Mouse (Mus musculus) kidney, postnatal 10 days (tissue): ENCODE results near the gene Prkca.
A peak's percentile ranks its signal among the peaks of the same experiment; 100 is the strongest.

Source experiments
- DNase-seq: peaks from one replicate; pipeline ENCODE4 v3.0.0; 2021; ENCODE audit warnings: mixed read lengths

Prkca gene

GRCm38 (mm10) chr11:108293843-108294242 lies 49.9 kb downstream of the Prkca start:
- no peak for DNase-seq

DNA sequence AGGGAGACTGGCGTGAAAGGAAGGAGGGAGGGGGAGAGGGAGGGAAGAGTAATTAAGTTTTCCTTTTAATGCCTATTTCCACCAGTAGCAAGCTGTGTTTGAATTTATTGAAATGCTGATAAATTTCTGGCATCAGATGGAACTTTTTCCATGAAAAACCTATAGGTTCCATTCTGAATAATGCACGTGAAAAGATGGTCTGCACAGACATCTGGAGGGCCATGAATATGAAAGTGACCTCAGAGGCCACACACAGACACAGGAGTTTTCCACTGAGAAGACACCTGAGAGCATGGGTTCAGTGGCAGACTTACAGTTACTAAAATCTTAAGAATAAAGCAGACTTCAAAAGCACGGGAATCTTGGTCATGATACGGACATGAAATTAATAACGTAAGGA lies 54.5 kb downstream of the Prkca start:
- no peak for DNase-seq

- peak; percentile 76 for DNase-seq
Observed at GRCm38 (mm10) chr11:108287321-108287720, 56.4 kb downstream of the Prkca start.

DNA sequence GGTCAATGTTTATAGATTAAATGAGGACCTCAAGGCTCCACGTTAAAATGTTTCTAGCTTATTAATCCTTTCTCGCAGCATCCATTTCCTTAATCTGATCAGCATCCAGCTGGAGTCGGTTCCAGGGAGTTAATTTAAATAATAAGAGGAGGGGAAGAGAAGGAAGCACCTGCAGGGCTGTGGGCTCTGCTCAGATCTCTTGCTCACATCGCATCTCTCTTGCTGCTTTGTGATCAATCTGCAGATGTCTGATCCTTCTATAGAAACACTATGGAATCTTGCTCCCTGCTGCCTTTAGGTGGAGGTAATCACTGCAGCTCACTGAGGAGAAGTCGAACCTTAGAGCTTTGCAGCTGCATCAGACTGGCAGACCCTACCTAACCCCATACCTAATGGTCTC lies 58.7 kb downstream of the Prkca start:
- DNase-seq: no peak

- no peak for DNase-seq
Observed at GRCm38 (mm10) chr11:108282850-108283459, 60.8 kb downstream of the Prkca start.

- peak; percentile 34 for DNase-seq
Observed at GRCm38 (mm10) chr11:108279748-108280373, 63.9 kb downstream of the Prkca start.

- DNase-seq: no peak
Observed at GRCm38 (mm10) chr11:108277096-108277495, 66.6 kb downstream of the Prkca start.

DNA sequence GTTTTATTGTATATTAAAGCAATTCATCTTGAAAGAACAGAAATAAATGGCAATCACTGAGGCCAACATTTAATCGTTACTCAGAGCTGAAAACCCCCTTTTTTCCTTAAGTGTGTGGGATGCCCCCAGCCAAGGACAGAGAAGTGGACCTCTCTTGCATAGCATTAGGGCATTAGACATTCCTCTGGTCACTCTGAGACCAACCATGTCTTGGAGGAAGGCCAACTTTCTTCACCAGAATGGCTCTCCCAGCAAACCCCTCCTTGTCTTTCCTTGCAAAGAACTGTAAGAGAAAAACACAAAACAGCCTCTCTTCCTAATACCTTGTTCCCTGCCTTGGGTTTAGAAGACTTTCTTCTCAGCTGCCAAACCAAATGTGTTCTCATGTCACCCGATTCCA lies 67.6 kb downstream of the Prkca start:
- DNase-seq: no peak

GRCm38 (mm10) chr11:108274046-108274445 lies 69.7 kb downstream of the Prkca start:
- DNase-seq: no peak

- no peak for DNase-seq
Observed at GRCm38 (mm10) chr11:108273415-108273965, 70.2 kb downstream of the Prkca start.

DNA sequence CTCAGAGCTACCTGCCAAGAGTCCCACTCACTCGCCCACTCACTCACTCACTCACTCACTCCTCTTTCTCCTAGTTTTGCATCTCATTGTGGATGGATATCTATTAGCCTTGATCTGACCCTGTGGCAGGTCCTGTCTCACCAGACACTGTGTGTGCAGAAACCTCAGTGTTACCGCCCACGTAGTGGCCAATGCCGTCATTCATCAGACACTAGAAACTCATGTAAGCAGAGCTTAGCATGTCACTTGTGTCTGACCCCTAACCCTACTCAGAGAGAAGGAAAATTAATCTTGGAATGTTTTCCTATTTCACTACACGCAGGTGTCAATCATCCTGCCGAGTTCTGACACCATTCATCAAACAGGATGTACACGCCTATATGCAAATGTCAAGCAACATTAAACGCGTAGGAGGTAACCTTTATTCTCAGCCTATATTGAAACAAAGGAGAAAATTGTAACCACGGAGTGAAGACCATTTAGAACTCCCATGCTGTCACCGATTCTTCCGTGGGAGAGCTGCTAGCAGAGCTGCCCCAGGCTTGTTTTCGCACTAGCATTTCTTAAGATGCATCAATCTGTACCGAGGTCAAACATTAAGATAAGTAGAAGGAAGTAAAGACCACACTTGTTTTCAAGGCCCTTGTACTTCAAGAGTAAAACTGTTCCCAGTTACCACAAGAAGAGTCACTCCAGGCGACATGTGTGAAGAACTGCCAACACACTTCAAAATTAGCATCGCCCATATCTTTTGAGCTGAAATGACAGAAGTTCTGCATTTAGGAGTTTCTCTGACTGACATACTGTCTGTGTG lies 70.9 kb downstream of the Prkca start:
- no peak for DNase-seq

DNA sequence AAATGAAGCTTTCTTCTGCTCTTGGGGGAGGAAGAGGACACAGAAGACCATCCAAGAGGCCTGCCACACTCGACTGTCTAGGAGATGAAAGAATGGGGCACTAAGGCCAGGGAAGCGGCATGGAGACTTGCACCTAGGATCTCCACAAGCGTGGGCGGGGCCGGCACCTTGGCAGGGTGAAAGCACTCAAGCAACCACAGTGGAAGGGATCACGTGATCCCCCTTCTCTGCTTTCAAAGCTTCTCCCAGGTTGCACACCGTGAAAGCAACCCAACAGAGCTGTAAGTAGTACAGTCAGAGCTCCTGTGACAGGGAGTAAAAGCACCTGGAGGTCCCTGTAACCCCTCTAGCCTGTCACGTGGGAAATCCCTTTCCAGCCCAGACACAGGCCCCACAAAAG lies 72.4 kb downstream of the Prkca start:
- DNase-seq: peak; percentile 54

DNA sequence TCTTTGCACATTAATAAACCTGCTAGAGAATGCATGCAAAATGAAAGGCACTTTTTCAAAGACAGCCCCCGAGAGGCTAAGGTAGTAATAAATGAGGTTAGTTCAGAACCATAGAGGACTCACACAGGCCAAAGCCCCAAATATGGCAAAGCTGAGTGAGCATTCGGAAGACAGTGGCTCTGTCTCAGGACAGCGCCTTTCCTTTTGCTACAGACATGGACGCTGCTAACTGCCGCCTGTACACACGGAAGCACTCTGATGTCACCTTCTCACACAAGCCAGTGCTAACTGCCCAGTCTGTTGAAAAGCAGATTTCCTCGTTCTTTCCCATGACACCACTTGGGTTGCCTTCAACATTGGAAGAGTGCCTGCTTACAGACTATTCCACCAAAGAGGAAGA lies 74.2 kb downstream of the Prkca start:
- DNase-seq: no peak

- no peak for DNase-seq
Observed at GRCm38 (mm10) chr11:108268421-108269322, 75.1 kb downstream of the Prkca start.

- DNase-seq: no peak
Observed at GRCm38 (mm10) chr11:108267825-108268224, 75.9 kb downstream of the Prkca start.

GRCm38 (mm10) chr11:108267066-108267465 lies 76.7 kb downstream of the Prkca start:
- no peak for DNase-seq

- DNase-seq: no peak
Observed at GRCm38 (mm10) chr11:108263868-108264267, 79.9 kb downstream of the Prkca start.

- no peak for DNase-seq
Observed at GRCm38 (mm10) chr11:108263406-108263805, 80.3 kb downstream of the Prkca start.

DNA sequence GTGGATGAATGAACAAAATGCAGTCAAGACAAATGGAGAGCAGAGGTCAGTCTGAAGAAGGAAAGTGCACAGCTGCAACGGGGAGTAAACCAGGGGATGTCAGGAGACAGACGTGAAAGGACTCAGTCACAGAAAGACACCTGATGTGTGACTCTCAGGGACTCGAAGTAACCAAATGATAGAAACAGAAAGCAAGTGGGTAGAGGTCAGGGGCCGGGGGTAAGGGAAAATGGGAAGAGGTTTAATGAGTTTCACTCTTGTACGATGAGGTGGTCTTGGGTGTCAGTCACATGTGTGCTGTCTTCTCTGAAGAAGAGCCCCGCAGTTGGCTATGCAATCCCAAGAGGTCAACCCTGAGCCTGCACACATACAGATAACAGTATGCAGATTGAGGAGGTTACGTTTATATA lies 82.0 kb downstream of the Prkca start:
- DNase-seq: no peak

GRCm38 (mm10) chr11:108260775-108261517 lies 82.8 kb downstream of the Prkca start:
- no peak for DNase-seq

GRCm38 (mm10) chr11:108259391-108259790 lies 84.3 kb downstream of the Prkca start:
- no peak for DNase-seq

DNA sequence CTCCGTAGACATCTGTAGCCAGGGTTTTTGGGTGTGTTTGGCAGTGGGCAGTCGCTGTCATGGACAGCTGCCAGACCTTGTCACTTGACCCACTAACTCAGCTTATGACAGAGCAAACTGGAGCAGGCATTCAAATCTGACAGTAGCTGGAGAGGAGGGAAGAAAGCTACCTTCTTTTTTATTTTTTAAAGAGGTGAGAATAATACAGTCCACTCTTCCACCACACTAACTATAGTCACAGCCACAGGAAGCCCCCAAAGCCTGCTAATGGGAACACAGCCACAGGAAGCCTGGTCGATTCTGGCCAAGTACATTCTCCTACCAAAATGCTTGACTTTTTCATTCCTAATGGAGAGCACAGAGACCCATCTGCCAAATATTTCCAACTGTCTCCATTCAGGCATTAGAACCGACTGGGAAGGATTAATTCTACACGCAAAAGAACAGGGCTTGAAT lies 84.9 kb downstream of the Prkca start:
- DNase-seq: peak; percentile 39
